Mouse (Mus musculus) heart, adult 2 months (tissue): ENCODE data around the gene Itgb1bp2.

Experiments used
- CTCF ChIP-seq: fragments of 200-600 bp; IDR thresholded peaks from 2 replicates; pipeline ENCODE4 v1.8.1; 2022; ENCODE audit warnings: antibody characterized with exemption, mild to moderate bottlenecking, moderate library complexity
- EP300 ChIP-seq: fragments of 200-500 bp; IDR thresholded peaks from 2 replicates; pipeline ENCODE4 v1.6.1; 2011; ENCODE audit warnings: low read depth, low read length, control low read depth; ENCODE audit not compliant: insufficient read depth
- POLR2A ChIP-seq: fragments of 200-500 bp; IDR thresholded peaks from 2 replicates; pipeline ENCODE4 v1.6.1; 2011; ENCODE audit warnings: mild to moderate bottlenecking, low read depth, low read length, control low read depth; ENCODE audit not compliant: insufficient read depth

- peak; percentile 59 for TF ChIP-seq POLR2A
- TF ChIP-seq CTCF = no peak
- TF ChIP-seq EP300 = no peak
Measured at GRCm38 (mm10) chrX:101448886-101449475, at the start of gene Itgb1bp2.
